Mouse (Mus musculus): ENCODE measurements around the gene Vamp5. TPM values are rescaled to one million over a fixed set of nuclear protein-coding genes. Genes with fewer than 3 reads are reported as not detected.

The Vamp5 gene
- total RNA-seq (2012; rRNA removed) (490 and 593 TPM in 2 replicates), polyA plus RNA-seq (2012; ENCODE audit: insufficient read depth in 1 of 2, insufficient read length in 2 of 2, low read depth in 1 of 2, low replicate concordance in 2 of 2, missing spikeins in 1 of 2) (100 to 1,000 TPM in 1 of 2 experiments, not detected in 1; 465 TPM)

- peaks cover 17 to 47% of the 10 kb centered on the region in 2 experiments for H3K4me1 ChIP-seq (ENCODE audit: control insufficient read depth in 1 of 2, insufficient read depth in 2 of 2, low read length in 2 of 2)
- peaks cover 8 to 55% of the 10 kb centered on the region in 2 experiments for H3K36me3 ChIP-seq (ENCODE audit: control insufficient read depth in 1 of 2, insufficient read depth in 2 of 2, low read length in 2 of 2)
- peak; percentile 86 for DNase-seq (ENCODE audit: low read depth, low spot score)
- H3K27me3 ChIP-seq (ENCODE audit: control insufficient read depth in 1 of 2, insufficient read depth in 2 of 2, low read length in 2 of 2) = no peaks in the 10 kb centered on the region
- peaks cover 72% of the 10 kb centered on the region for H3K79me2 ChIP-seq (ENCODE audit: control insufficient read depth, insufficient read depth, low read length, poor library complexity)
- H3K27ac ChIP-seq (ENCODE audit: control insufficient read depth, low read depth, low read length) = peak within 1 kb of the TSS; percentile 90
- peak within 1 kb of the TSS; percentile 83 for H3K9ac ChIP-seq (ENCODE audit: control insufficient read depth, low read depth, low read length, poor library complexity, severe bottlenecking)
- no peaks in the 10 kb centered on the region for H3K9me3 ChIP-seq (replicated peaks; ENCODE audit: insufficient read depth, low read length)
- H3K4me3 ChIP-seq (ENCODE audit: control insufficient read depth in 1 of 2, insufficient read depth in 1 of 2, low read depth in 2 of 2, low read length in 2 of 2) = peak within 1 kb of the TSS; percentile 82 to 97
- peak; percentile 66 for TF ChIP-seq ZMIZ1 (IDR thresholded peaks at IDR 0.05; ENCODE audit: low read depth, low read length)
- TF ChIP-seq POLR2AphosphoS2 (IDR thresholded peaks at IDR 0.05; ENCODE audit: low read length) = no peak
- no peak for TF ChIP-seq MAFK (IDR thresholded peaks at IDR 0.05; ENCODE audit: borderline replicate concordance, low read depth, low read length)
- no peak for TF ChIP-seq MAX (IDR thresholded peaks at IDR 0.05; ENCODE audit: low read length)
- TF ChIP-seq USF1 (IDR thresholded peaks at IDR 0.05; ENCODE audit: low read depth, low read length) = no peak
- TF ChIP-seq MEF2A (IDR thresholded peaks at IDR 0.05; ENCODE audit: extremely low read depth, insufficient replicate concordance, low read depth, low read length, poor library complexity, severe bottlenecking) = no peak
- TF ChIP-seq MAZ (IDR thresholded peaks at IDR 0.05; ENCODE audit: low read depth, low read length) = peak; percentile 92
- TF ChIP-seq E2F4 (IDR thresholded peaks at IDR 0.05; ENCODE audit: borderline replicate concordance, low read depth, low read length) = no peak
- peak; percentile 29; the same call in 1 of the 2 replicates for TF ChIP-seq SMC3 (IDR thresholded peaks at IDR 0.05; ENCODE audit: low read depth, low read length)
- no peak for TF ChIP-seq TAL1 (IDR thresholded peaks at IDR 0.05; ENCODE audit: low read length)
- peak; percentile 79 for TF ChIP-seq TCF12 (IDR thresholded peaks at IDR 0.05; ENCODE audit: low read depth, low read length)
- 0 out of 2 replicates have a peak, but pooled peaks have one; percentile 30 for TF ChIP-seq TBP (IDR thresholded peaks at IDR 0.05; ENCODE audit: low read depth, low read length)
- 0 out of 2 replicates have a peak, but pooled peaks have one; percentile 37 for TF ChIP-seq RCOR1 (IDR thresholded peaks at IDR 0.05; ENCODE audit: low read depth, low read length)
- TF ChIP-seq NRF1 (IDR thresholded peaks at IDR 0.05; ENCODE audit: insufficient read depth, low read depth, low read length, poor library complexity, severe bottlenecking) = no peak
- peak; percentile 46; the same call in 1 of the 2 replicates for TF ChIP-seq SIN3A (IDR thresholded peaks at IDR 0.05; ENCODE audit: low read length)
- peak in 1 of 2 experiments; percentile 17; a peak in 1 of 4 replicates for TF ChIP-seq EP300 (IDR thresholded peaks at IDR 0.05; ENCODE audit: low read depth in 1 of 2, low read length in 2 of 2)
- no peak for TF ChIP-seq JUND (IDR thresholded peaks at IDR 0.05; ENCODE audit: low read depth, low read length)
- TF ChIP-seq HCFC1 (IDR thresholded peaks at IDR 0.05; ENCODE audit: low read depth, low read length) = peak; percentile 38; the same call in 1 of the 2 replicates
- TF ChIP-seq NELFE (IDR thresholded peaks at IDR 0.05; ENCODE audit: low read depth, low read length) = peak; percentile 51
- no peak for TF ChIP-seq GABPA (IDR thresholded peaks at IDR 0.05; ENCODE audit: low read depth, low read length)
- TF ChIP-seq MYB (IDR thresholded peaks at IDR 0.05; ENCODE audit: low read depth, low read length) = no peak
- TF ChIP-seq MXI1 (IDR thresholded peaks at IDR 0.05; ENCODE audit: low read depth, low read length) = peak; percentile 65
- no peak; the same call in none of the 2 replicates for TF ChIP-seq RAD21 (IDR thresholded peaks at IDR 0.05; ENCODE audit: low read depth, low read length)
- TF ChIP-seq ZC3H11A (IDR thresholded peaks at IDR 0.05; ENCODE audit: low read depth, low read length) = no peak
- no peak for TF ChIP-seq BHLHE40 (IDR thresholded peaks at IDR 0.05; ENCODE audit: borderline replicate concordance, low read depth, low read length)
- TF ChIP-seq CHD1 (IDR thresholded peaks at IDR 0.05; ENCODE audit: low read depth, low read length) = no peak; the same call in 1 of the 2 replicates
- TF ChIP-seq POLR2AphosphoS5 (IDR thresholded peaks at IDR 0.05; ENCODE audit: borderline replicate concordance, low read depth, low read length) = no peak
- no peak for TF ChIP-seq KAT2A (conservative IDR thresholded peaks at IDR 0.05; ENCODE audit: low read depth, low read length)
- no peak for TF ChIP-seq MYC (IDR thresholded peaks at IDR 0.05; ENCODE audit: low read depth, low read length)
- TF ChIP-seq ELF1 (IDR thresholded peaks at IDR 0.05; ENCODE audit: low read depth, low read length) = no peak
- TF ChIP-seq ZKSCAN1 (IDR thresholded peaks at IDR 0.05; ENCODE audit: low read depth, low read length) = no peak
- TF ChIP-seq ETS1 (IDR thresholded peaks at IDR 0.05; ENCODE audit: low read depth, low read length) = peak; percentile 33; the same call in 1 of the 2 replicates
- peak; percentile 64 to 65; a peak in 2 of 4 replicates for TF ChIP-seq POLR2A (IDR thresholded peaks at IDR 0.05; ENCODE audit: control insufficient read depth in 1 of 2, insufficient read depth in 1 of 2, low read depth in 1 of 2, low read length in 2 of 2, poor library complexity in 1 of 2)
- TF ChIP-seq UBTF (IDR thresholded peaks at IDR 0.05; ENCODE audit: borderline replicate concordance, insufficient read depth, low read depth, low read length) = 0 out of 2 replicates have a peak, but pooled peaks have one; percentile 92
- TF ChIP-seq USF2 (IDR thresholded peaks at IDR 0.05; ENCODE audit: borderline replicate concordance in 1 of 2, insufficient read depth in 1 of 2, low read depth in 1 of 2, low read length in 2 of 2) = no peak
Observed at GRCm38 (mm10) chr6:72380131-72380770, at the start of gene Vamp5. Vamp5 (minus strand) TSS chr6:72380468.

Data from MEL (cell line).